Mouse (Mus musculus) olfactory bulb, adult 2 months (tissue): ENCODE data around the gene Tmem232.

Experiments used
- CTCF ChIP-seq: fragments of 200-500 bp; IDR thresholded peaks from 2 replicates; pipeline ENCODE4 v1.5.1; 2012; ENCODE audit warnings: low read depth, mild to moderate bottlenecking, low read length, moderate library complexity; ENCODE audit not compliant: insufficient read depth
- POLR2A ChIP-seq: fragments of 200-500 bp; IDR thresholded peaks from 2 replicates; pipeline ENCODE4 v1.6.1; 2012; ENCODE audit warnings: mild to moderate bottlenecking, low read depth, low read length, moderate library complexity; ENCODE audit not compliant: insufficient read depth

DNA sequence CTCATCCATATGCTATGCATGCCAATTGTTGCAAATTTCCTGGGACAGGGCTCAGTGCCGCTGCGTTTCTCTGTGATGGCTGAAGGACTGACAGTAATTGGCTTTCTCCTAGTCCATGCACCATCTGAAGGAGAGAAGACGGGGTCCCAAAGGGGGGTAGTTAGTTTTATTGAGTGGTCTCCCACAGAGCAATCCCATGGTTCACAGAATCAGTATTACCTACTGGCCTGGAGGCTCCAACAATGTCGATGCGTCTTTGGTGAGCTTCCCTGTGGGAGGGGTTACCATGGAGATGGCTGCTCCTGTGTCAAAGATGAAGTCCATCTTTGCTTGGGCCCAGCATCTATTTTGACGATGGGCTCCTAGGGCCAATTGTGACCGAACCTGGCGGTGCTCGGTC is 18.2 kb upstream of the Tmem232 start:
- no peak for TF ChIP-seq POLR2A
- TF ChIP-seq CTCF: no peak
